15 mouse cellular contexts compared by ENCODE assay signal in genomic region chr11:119572316-119573010, GRCm38 (mm10). TPM values are rescaled to one million over a fixed set of nuclear protein-coding genes. Genes with fewer than 3 reads are reported as not detected.
DNase-seq lines count a peak whose midpoint lies in the region; ATAC-seq and TF ChIP-seq lines count a peak whose summit lies in the region.
"Had no signal": no experiment of that assay in that cellular context is flagged by ENCODE, and none has a peak within 500 bp of the region (broad histone marks: within the 10 kb centered on the region; RNA-seq: fewer than 3 reads in every experiment).

No protein-coding gene starts in this region.

- H3K27me3 ChIP-seq in forebrain, embryonic 10.5 days (ENCODE audit: poor library complexity, severe bottlenecking), result peaks cover 43% of the 10 kb centered on the region
- no peaks in the 10 kb centered on the region for H3K27me3 ChIP-seq in forebrain, postnatal 0 days (ENCODE audit: insufficient read depth, low read length)
- H3K27me3 ChIP-seq in neural tube, embryonic 13.5 days, result no peaks in the 10 kb centered on the region
- peaks cover 5% of the 10 kb centered on the region; the same call in 1 of the 2 replicates for H3K27me3 ChIP-seq in hindbrain, embryonic 13.5 days

- no peak overlapping the region for H3K4me2 ChIP-seq in forebrain, postnatal 0 days (ENCODE audit: low read depth)
- H3K4me2 ChIP-seq in neural tube, embryonic 13.5 days, result no peak overlapping the region
- H3K4me2 ChIP-seq in hindbrain, embryonic 13.5 days, result no peak overlapping the region
- H3K4me2 ChIP-seq: heart, embryonic 11.5 days; limb, embryonic 12.5 days had no signal

- TF ChIP-seq CTCF in forebrain, postnatal 0 days (IDR thresholded peaks at IDR 0.05; ENCODE audit: low read depth), result no peak

- H3K9ac ChIP-seq in forebrain, postnatal 0 days, result no peak overlapping the region
- H3K9ac ChIP-seq in neural tube, embryonic 13.5 days, result peak overlapping the region; percentile 22; the same call in 1 of the 2 replicates
- H3K9ac ChIP-seq in hindbrain, embryonic 13.5 days, result no peak overlapping the region
- H3K9ac ChIP-seq: limb, embryonic 12.5 days; liver, postnatal 0 days had no signal

- 46% methylated on average over 15 of the region's 15 CpGs for WGBS in forebrain, embryonic 10.5 days
- WGBS in forebrain, postnatal 0 days, result 28% methylated on average over 15 of the region's 15 CpGs
- WGBS in neural tube, embryonic 13.5 days, result 46% methylated on average over 15 of the region's 15 CpGs
- 43% methylated on average over 15 of the region's 15 CpGs for WGBS in hindbrain, embryonic 13.5 days

- H3K9me3 ChIP-seq in forebrain, embryonic 10.5 days, result no peaks in the 10 kb centered on the region
- H3K9me3 ChIP-seq in forebrain, postnatal 0 days (ENCODE audit: low read length), result no peaks in the 10 kb centered on the region
- no peaks in the 10 kb centered on the region for H3K9me3 ChIP-seq in neural tube, embryonic 13.5 days
- H3K9me3 ChIP-seq in hindbrain, embryonic 13.5 days, result no peaks in the 10 kb centered on the region
- H3K9me3 ChIP-seq: limb, embryonic 12.5 days had no signal

- peak overlapping the region; percentile 60 for H3K27ac ChIP-seq in forebrain, embryonic 10.5 days
- H3K27ac ChIP-seq in forebrain, postnatal 0 days (ENCODE audit: low read depth, low read length), result no peak overlapping the region
- H3K27ac ChIP-seq in neural tube, embryonic 13.5 days (replicated peaks), result peak overlapping the region; percentile 38; the same call in 1 of the 2 replicates
- peak overlapping the region; percentile 61 for H3K27ac ChIP-seq in hindbrain, embryonic 13.5 days
- H3K27ac ChIP-seq: limb, embryonic 12.5 days; macrophage had no signal

- H3K4me1 ChIP-seq in forebrain, embryonic 10.5 days, result peaks cover 24% of the 10 kb centered on the region
- no peaks in the 10 kb centered on the region for H3K4me1 ChIP-seq in forebrain, postnatal 0 days (ENCODE audit: insufficient read depth)
- peaks cover 19% of the 10 kb centered on the region for H3K4me1 ChIP-seq in neural tube, embryonic 13.5 days (replicated peaks)
- H3K4me1 ChIP-seq in hindbrain, embryonic 13.5 days (replicated peaks), result peaks cover 19% of the 10 kb centered on the region

- no peak overlapping the region for H3K4me3 ChIP-seq in forebrain, embryonic 10.5 days
- H3K4me3 ChIP-seq in forebrain, postnatal 0 days (ENCODE audit: low read depth, low read length), result no peak overlapping the region
- no peak overlapping the region for H3K4me3 ChIP-seq in neural tube, embryonic 13.5 days
- H3K4me3 ChIP-seq in hindbrain, embryonic 13.5 days, result no peak overlapping the region
- H3K4me3 ChIP-seq: erythroblast, embryonic 14.5 days; limb, embryonic 12.5 days had no signal

- ATAC-seq in forebrain, postnatal 0 days, result no peak
- ATAC-seq in neural tube, embryonic 13.5 days (ENCODE audit: low read depth), result no peak
- 0 out of 2 replicates have a peak, but pooled peaks have one; percentile 10 for ATAC-seq in hindbrain, embryonic 13.5 days (ENCODE audit: low FRiP score)
- ATAC-seq: liver, postnatal 0 days had no signal

- H3K36me3 ChIP-seq in forebrain, embryonic 10.5 days (replicated peaks), result no peaks in the 10 kb centered on the region
- H3K36me3 ChIP-seq in forebrain, postnatal 0 days (ENCODE audit: insufficient read depth), result no peaks in the 10 kb centered on the region
- H3K36me3 ChIP-seq in neural tube, embryonic 13.5 days, result no peaks in the 10 kb centered on the region
- H3K36me3 ChIP-seq in hindbrain, embryonic 13.5 days, result no peaks in the 10 kb centered on the region
- H3K36me3 ChIP-seq: limb, embryonic 12.5 days had no signal

- DNase-seq in forebrain, embryonic 10.5 days (ENCODE audit: extremely low spot score, low spot score), result no peak
- DNase-seq in forebrain, postnatal 0 days, result no peak
- no peak for DNase-seq in neural tube, embryonic 10.5 days (ENCODE audit: extremely low spot score, low spot score)
- DNase-seq in heart, postnatal 4 days, result no peak
- no peak for DNase-seq in left cerebral cortex, adult 9 months (ENCODE audit: low spot score in 2 of 2)
- no peak for DNase-seq in urinary bladder, postnatal 4 days (ENCODE audit: low spot score in 2 of 2)
- DNase-seq: kidney, postnatal 14 days; liver, postnatal 0 days; right cerebral cortex, adult 18-20 months had no signal

RNA-seq across cellular contexts. Expression of gene Nptx1, which starts 24.9 kb away (rescaled TPM):
- polyA plus RNA-seq in forebrain, embryonic 10.5 days (2016; fragmentation: Nextera tagmentation; extraction: Ambion mirVana), result 1.4 and 1.7 TPM in 2 replicates
- total RNA-seq in forebrain, postnatal 0 days (2014; rRNA removed), result 10.0 and 14.2 TPM in 2 replicates
- polyA plus RNA-seq in forebrain, postnatal 0 days (2015; fragmentation: Nextera tagmentation; extraction: Ambion mirVana), result 5.1 and 6.9 TPM in 2 replicates
- polyA plus RNA-seq in neural tube, embryonic 13.5 days (2015; fragmentation: Nextera tagmentation; extraction: Ambion mirVana), result 15.3 and 18.8 TPM in 2 replicates
- 12.6 and 15.2 TPM in 2 replicates for polyA plus RNA-seq in hindbrain, embryonic 13.5 days (2015; fragmentation: Nextera tagmentation; extraction: Ambion mirVana)
- total RNA-seq in heart, postnatal 4 days (2021), result under 1 TPM; 0.50 to 0.74 TPM
- polyA plus RNA-seq: erythroblast, embryonic 14.5 days; liver, postnatal 0 days had no signal

RNA-seq across cellular contexts. Expression of gene Rptor, which starts 30.2 kb away (rescaled TPM):
- 12.8 and 13.0 TPM in 2 replicates for polyA plus RNA-seq in forebrain, embryonic 10.5 days (2016; fragmentation: Nextera tagmentation; extraction: Ambion mirVana)
- total RNA-seq in forebrain, postnatal 0 days (2014; rRNA removed), result 38.4 and 46.7 TPM in 2 replicates
- 5.0 and 8.0 TPM in 2 replicates for polyA plus RNA-seq in forebrain, postnatal 0 days (2015; fragmentation: Nextera tagmentation; extraction: Ambion mirVana)
- polyA plus RNA-seq in neural tube, embryonic 13.5 days (2015; fragmentation: Nextera tagmentation; extraction: Ambion mirVana), result 9.6 and 11.1 TPM in 2 replicates
- 10.2 and 10.6 TPM in 2 replicates for polyA plus RNA-seq in hindbrain, embryonic 13.5 days (2015; fragmentation: Nextera tagmentation; extraction: Ambion mirVana)
- total RNA-seq in heart, postnatal 4 days (2021), result 10 to 100 TPM; 44.2 to 45.6 TPM
